Mouse (Mus musculus) erythroblast, embryonic 14.5 days (primary cell): ENCODE data around the gene Trpt1.

Source experiments
- GATA1 ChIP-seq: IDR thresholded peaks from 2 replicates; pipeline ENCODE4 v1.6.1; 2012; ENCODE audit warnings: low read length, inconsistent platforms, mixed read lengths
- TAL1 ChIP-seq: IDR thresholded peaks from 3 replicates; pipeline ENCODE4 v1.6.1; 2012; ENCODE audit warnings: low read length, inconsistent platforms, mixed read lengths

DNA sequence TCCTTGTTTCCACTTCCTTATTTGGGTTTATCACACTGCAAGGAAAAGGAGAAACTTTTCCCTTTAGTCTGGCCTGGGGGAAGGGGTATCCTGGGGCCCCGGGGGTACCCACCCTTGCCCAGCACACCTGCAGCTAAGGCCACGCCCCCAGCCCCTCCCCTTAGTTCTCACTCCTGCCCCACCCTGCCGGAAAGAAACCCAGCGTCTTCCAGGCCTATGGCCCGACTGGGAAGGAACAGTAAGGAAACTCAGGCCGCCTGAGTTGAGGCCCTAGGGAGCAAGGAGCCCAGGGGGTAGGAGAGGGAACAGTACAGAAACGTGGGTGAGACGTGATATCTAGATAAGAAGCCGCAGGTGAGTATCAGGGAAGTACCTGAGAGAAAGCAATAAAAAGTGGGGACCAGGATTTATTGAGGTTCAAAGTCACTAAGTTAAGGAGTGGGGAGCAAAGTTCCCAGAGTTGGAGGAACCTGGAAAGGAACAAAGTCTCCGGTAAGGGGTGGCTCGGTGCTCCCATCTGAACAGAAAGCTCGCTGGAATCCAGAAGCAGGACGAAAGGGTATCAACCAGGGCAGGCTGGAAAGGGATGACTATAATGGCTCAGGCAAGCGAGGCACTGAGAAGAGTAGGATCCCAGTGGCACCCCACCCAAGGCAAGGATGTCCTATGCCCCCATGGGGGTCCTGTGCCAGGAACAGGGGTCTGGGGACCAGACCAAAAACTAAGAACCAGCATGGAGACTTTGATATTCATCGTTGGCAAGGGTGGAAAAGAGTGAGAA, 27.2 kb upstream of the Trpt1 start:
- TF ChIP-seq GATA1 (no peak), TAL1 (no peak)
